Mouse (Mus musculus): ENCODE data around the gene Ifngr2. TPM values are rescaled to one million over a fixed set of nuclear protein-coding genes. Genes with fewer than 3 reads are reported as not detected.
"Not testable (repeated sequence)": the region's sequence is repeated elsewhere in the genome, so short reads cannot be mapped to it uniquely, and the experiment has no call there.

Ifngr2 gene
- polyA plus RNA-seq, 1 experiment from 2014 or later = 22.2 TPM

DNA sequence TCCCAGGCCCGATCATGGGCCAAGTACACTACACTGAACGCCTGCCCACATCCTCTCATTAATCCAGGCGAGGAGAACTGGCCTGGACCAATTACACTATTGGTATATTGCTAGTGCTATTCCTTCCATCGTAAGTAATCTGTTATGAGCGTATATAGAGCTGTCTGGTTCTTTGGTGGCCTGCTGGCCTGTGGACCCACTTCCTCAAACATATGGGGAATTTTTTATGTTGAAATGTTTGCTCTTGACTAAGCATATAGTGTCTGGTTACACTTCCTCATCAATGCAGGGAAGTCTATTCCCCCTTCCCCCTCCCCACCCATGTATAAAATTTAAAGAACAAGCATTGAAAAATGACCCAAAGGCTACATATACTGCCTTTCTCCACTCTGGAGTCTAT lies 24.8 kb upstream of the Ifngr2 start:
- H3K36me3 ChIP-seq (ENCODE audit: control insufficient read depth, insufficient read depth) = no peaks in the 10 kb centered on the region
- no peaks in the 10 kb centered on the region for H3K9me3 ChIP-seq (replicated peaks; ENCODE audit: control insufficient read depth, low read length)
- H3K27me3 ChIP-seq (ENCODE audit: control insufficient read depth, insufficient read depth, low read depth, low read length) = no peaks in the 10 kb centered on the region; the same call in 1 of the 2 replicates
- peak overlapping the region; percentile 75 for H3K27ac ChIP-seq (ENCODE audit: low read length)
- peaks cover 17% of the 10 kb centered on the region for H3K4me1 ChIP-seq (ENCODE audit: control insufficient read depth, low read depth, low read length)
- H3K4me2 ChIP-seq (ENCODE audit: low read depth, low read length) = peak overlapping the region; percentile 29; the same call in 1 of the 2 replicates
- 28% methylated on average over 5 of the region's 5 CpGs for WGBS (ENCODE audit: insufficient replicate concordance)
- peak; percentile 54 for ATAC-seq (ENCODE audit: low read depth)
- no peak overlapping the region for H3K9ac ChIP-seq (ENCODE audit: low read depth, low read length)
- H3K4me3 ChIP-seq (ENCODE audit: low read depth, low read length) = no peak overlapping the region

DNA sequence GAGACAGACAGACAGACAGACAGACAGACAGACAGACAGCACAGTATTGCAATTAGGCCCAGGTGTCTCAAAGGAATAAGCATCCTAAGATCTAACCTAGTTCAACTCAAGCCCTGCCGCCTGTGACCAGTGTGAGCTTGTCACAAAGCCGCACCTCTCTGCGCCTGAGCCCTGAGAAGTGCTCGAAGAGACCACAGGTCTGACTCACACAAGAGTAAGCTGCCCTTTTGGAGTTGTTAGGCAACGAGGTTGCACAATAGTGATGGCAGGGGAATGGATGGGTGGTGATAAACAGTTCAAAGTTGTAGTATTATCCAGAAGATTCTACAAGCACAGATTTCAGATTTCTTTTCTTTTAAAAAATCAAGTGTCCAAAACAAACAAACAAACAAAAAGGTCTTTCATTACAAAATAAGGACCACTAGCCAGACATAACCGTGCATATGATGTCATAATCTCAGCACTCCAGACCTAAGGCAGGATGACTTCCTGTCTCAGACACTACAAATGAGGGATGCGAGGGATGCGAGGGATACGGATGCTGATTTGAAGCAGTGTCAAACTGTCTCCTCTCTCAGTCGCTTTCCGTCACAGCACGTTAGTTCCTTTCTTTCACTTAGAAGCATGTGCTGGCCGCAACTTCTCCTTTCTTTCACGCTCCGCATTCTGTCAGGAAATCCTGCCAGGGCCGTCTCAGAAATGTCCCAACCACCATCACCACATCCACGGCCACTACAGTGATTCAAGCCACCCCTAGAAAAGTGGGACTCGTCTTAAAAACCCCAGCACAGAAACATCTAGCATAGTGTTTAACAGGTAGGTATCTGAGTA lies 24.2 kb upstream of the Ifngr2 start:
- no peak overlapping the region for H3K4me3 ChIP-seq (ENCODE audit: low read depth, low read length)
- H3K27ac ChIP-seq (ENCODE audit: low read length) = peak overlapping the region; percentile 75
- WGBS (ENCODE audit: insufficient replicate concordance) = 18% methylated on average over 18 of the region's 18 CpGs
- peak; percentile 80 for ATAC-seq (ENCODE audit: low read depth)
- H3K4me2 ChIP-seq (ENCODE audit: low read depth, low read length) = peak overlapping the region; percentile 29; the same call in 1 of the 2 replicates
- H3K36me3 ChIP-seq (ENCODE audit: control insufficient read depth, insufficient read depth) = no peaks in the 10 kb centered on the region
- H3K27me3 ChIP-seq (ENCODE audit: control insufficient read depth, insufficient read depth, low read depth, low read length) = no peaks in the 10 kb centered on the region; the same call in 1 of the 2 replicates
- peaks cover 18% of the 10 kb centered on the region for H3K4me1 ChIP-seq (ENCODE audit: control insufficient read depth, low read depth, low read length)
- H3K9me3 ChIP-seq (replicated peaks; ENCODE audit: control insufficient read depth, low read length) = no peaks in the 10 kb centered on the region
- no peak overlapping the region for H3K9ac ChIP-seq (ENCODE audit: low read depth, low read length)

DNA sequence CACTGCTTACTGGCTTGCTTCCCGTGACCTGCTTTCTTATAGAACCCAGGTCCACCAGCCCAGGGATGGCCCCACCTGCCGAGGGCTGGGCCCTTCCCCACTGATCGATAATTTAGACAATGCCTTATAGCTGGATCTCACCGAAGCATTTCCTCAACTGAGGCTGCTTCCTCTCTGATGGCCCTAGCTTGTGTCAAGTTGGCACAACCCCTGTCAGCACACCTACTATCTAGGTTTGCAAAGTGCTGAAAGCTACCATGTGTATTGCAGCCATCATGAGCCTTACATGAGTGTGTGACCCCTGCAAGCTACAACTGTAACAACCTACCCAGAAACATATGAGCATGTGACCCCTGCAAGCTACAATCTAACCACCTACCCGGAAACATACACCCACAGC lies 22.7 kb upstream of the Ifngr2 start:
- Histone ChIP-seq H3K27me3 (ENCODE audit: control insufficient read depth, insufficient read depth, low read depth, low read length) (no peaks in the 10 kb centered on the region; the same call in 1 of the 2 replicates), H3K4me1 (ENCODE audit: control insufficient read depth, low read depth, low read length) (peaks cover 17% of the 10 kb centered on the region), H3K4me2 (ENCODE audit: low read depth, low read length) (no peak overlapping the region), H3K36me3 (ENCODE audit: control insufficient read depth, insufficient read depth) (no peaks in the 10 kb centered on the region), H3K9me3 (replicated peaks; ENCODE audit: control insufficient read depth, low read length) (no peaks in the 10 kb centered on the region), H3K27ac (ENCODE audit: low read length) (no peak overlapping the region), H3K9ac (ENCODE audit: low read depth, low read length) (no peak overlapping the region), H3K4me3 (ENCODE audit: low read depth, low read length) (no peak overlapping the region)
- WGBS (ENCODE audit: insufficient replicate concordance) = 50% methylated on average over 5 of the region's 5 CpGs
- no peak for ATAC-seq (ENCODE audit: low read depth)

DNA sequence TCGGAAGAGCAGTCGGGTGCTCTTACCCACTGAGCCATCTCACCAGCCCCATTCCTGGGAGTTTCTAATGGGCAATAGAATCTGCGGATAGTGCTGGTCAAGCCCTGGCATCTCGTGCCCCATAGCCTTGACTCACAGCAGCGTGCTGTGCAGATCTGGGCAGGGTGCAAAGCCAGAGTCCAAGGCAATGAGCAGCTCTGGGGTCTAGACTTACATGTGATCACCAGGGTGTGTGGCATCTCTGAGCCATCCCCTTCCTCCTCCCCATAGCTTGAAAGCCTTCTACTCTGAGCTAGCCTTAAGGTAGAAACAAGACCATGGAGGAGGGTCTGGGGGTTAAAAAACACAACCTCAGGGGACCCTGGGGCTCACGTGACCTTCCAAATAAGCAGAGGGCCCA lies 20.6 kb upstream of the Ifngr2 start:
- no peaks in the 10 kb centered on the region for H3K9me3 ChIP-seq (replicated peaks; ENCODE audit: control insufficient read depth, low read length)
- 86% methylated on average over 6 of the region's 6 CpGs for WGBS (ENCODE audit: insufficient replicate concordance)
- no peak overlapping the region for H3K9ac ChIP-seq (ENCODE audit: low read depth, low read length)
- H3K27ac ChIP-seq (ENCODE audit: low read length) = no peak overlapping the region
- H3K4me2 ChIP-seq (ENCODE audit: low read depth, low read length) = no peak overlapping the region
- ATAC-seq (ENCODE audit: low read depth) = no peak
- peaks cover 17% of the 10 kb centered on the region for H3K4me1 ChIP-seq (ENCODE audit: control insufficient read depth, low read depth, low read length)
- H3K4me3 ChIP-seq (ENCODE audit: low read depth, low read length) = no peak overlapping the region
- no peaks in the 10 kb centered on the region; the same call in 1 of the 2 replicates for H3K27me3 ChIP-seq (ENCODE audit: control insufficient read depth, insufficient read depth, low read depth, low read length)
- no peaks in the 10 kb centered on the region for H3K36me3 ChIP-seq (ENCODE audit: control insufficient read depth, insufficient read depth)

DNA sequence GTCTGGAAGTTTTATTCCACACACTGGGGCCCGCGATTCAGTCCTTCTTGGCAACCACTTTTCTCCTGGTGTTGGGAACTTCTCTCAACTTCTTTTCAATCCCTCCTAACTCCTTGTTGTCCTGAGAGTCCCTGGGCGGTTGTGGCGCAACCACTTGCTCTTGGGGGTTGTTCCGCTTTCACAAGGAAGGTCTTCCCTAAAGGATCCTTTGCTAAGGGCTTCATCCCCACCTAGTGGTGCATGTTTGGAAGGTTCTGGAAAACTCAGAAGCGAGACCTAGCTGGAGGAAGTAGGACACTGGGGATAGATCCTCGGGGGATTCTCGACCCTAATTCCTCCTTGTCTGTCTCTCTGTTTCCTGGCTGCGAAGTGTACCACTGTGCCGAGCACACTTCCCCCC lies 19.8 kb upstream of the Ifngr2 start:
- H3K36me3 ChIP-seq (ENCODE audit: control insufficient read depth, insufficient read depth) = no peaks in the 10 kb centered on the region
- H3K27me3 ChIP-seq (ENCODE audit: control insufficient read depth, insufficient read depth, low read depth, low read length) = no peaks in the 10 kb centered on the region
- ATAC-seq (ENCODE audit: low read depth) = 0 out of 2 replicates have a peak, but pooled peaks have one; percentile 10
- no peak overlapping the region for H3K9ac ChIP-seq (ENCODE audit: low read depth, low read length)
- H3K27ac ChIP-seq (ENCODE audit: low read length) = no peak overlapping the region; the same call in 1 of the 2 replicates
- WGBS (ENCODE audit: insufficient replicate concordance) = 52% methylated on average over 10 of the region's 10 CpGs
- no peak overlapping the region for H3K4me3 ChIP-seq (ENCODE audit: low read depth, low read length)
- H3K4me1 ChIP-seq (ENCODE audit: control insufficient read depth, low read depth, low read length) = peaks cover 13% of the 10 kb centered on the region
- no peaks in the 10 kb centered on the region for H3K9me3 ChIP-seq (replicated peaks; ENCODE audit: control insufficient read depth, low read length)
- no peak overlapping the region for H3K4me2 ChIP-seq (ENCODE audit: low read depth, low read length)

DNA sequence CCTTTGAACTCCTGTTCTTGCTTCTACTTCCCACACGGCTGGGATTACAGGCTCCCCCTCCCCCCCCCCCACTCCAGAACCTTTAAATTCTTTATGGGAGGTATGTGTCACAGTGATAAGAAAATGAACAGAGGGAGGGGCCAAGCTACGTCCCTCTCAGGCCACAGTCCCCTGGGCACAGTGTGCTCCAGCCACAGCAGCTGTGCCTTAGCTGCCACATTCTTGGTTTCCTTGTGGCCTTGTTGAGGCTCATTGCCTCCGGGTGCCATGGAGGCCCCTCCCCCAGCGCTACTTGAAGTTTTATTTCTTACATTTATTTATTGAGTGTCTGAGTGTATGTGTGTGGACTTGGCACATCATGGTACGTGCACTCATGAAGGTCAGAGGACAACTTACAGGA lies 19.4 kb upstream of the Ifngr2 start:
- ATAC-seq (ENCODE audit: low read depth) = peak; percentile 45; the same call in 1 of the 2 replicates
- no peaks in the 10 kb centered on the region for H3K27me3 ChIP-seq (ENCODE audit: control insufficient read depth, insufficient read depth, low read depth, low read length)
- H3K4me1 ChIP-seq (ENCODE audit: control insufficient read depth, low read depth, low read length) = peaks cover 13% of the 10 kb centered on the region
- no peak overlapping the region for H3K4me2 ChIP-seq (ENCODE audit: low read depth, low read length)
- H3K9ac ChIP-seq (ENCODE audit: low read depth, low read length) = peak overlapping the region; percentile 17; the same call in 1 of the 2 replicates
- H3K36me3 ChIP-seq (ENCODE audit: control insufficient read depth, insufficient read depth) = no peaks in the 10 kb centered on the region
- 25% methylated on average over 5 of the region's 5 CpGs for WGBS (ENCODE audit: insufficient replicate concordance)
- no peaks in the 10 kb centered on the region for H3K9me3 ChIP-seq (replicated peaks; ENCODE audit: control insufficient read depth, low read length)
- H3K4me3 ChIP-seq (ENCODE audit: low read depth, low read length) = no peak overlapping the region
- H3K27ac ChIP-seq (ENCODE audit: low read length) = no peak overlapping the region

DNA sequence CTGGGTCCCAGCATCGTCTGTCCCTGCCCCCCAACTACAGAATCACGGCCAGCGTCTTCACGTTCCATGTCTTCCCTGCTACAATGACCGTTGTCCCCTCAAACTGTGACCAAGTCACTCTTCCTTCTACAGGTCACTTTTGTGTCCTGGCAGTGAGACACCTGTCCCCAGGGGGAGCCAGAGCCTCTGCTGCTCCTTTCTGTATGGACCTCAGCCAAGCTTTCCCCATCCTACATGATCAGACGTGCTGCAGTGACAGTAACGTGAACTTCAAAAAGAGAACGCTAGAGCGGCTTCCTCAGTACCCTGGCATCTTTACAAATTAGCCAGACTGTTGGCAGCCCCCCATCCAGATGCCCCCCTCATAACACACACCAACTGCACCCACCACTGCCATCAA lies 18.3 kb upstream of the Ifngr2 start:
- no peaks in the 10 kb centered on the region for H3K9me3 ChIP-seq (replicated peaks; ENCODE audit: control insufficient read depth, low read length)
- no peaks in the 10 kb centered on the region for H3K27me3 ChIP-seq (ENCODE audit: control insufficient read depth, insufficient read depth, low read depth, low read length)
- H3K4me2 ChIP-seq (ENCODE audit: low read depth, low read length) = no peak overlapping the region
- peaks cover 20% of the 10 kb centered on the region for H3K4me1 ChIP-seq (ENCODE audit: control insufficient read depth, low read depth, low read length)
- H3K4me3 ChIP-seq (ENCODE audit: low read depth, low read length) = no peak overlapping the region
- 70% methylated on average over 9 of the region's 9 CpGs for WGBS (ENCODE audit: insufficient replicate concordance)
- H3K9ac ChIP-seq (ENCODE audit: low read depth, low read length) = no peak overlapping the region
- no peak for ATAC-seq (ENCODE audit: low read depth)
- no peaks in the 10 kb centered on the region for H3K36me3 ChIP-seq (ENCODE audit: control insufficient read depth, insufficient read depth)
- no peak overlapping the region for H3K27ac ChIP-seq (ENCODE audit: low read length)

DNA sequence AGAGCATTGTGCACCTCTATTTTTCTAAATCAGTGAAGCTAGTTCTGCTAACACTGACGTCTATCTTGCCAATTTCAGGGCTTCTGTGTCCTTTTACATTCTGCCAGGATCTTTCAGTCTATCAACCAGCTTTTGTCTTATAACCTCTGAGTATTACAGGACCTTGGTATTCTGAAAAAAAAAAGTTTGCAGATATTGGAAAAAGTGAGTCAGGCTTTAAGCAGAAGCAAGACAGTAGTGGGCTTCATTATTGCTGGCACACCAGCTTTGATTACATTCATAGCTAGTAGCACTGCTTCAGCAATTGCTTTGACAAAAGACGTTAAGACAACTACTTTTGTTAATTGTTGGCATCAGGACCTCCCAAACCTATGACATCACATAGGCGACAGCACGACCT lies 16.0 kb upstream of the Ifngr2 start:
- not testable (repeated sequence) for ATAC-seq (ENCODE audit: low read depth); H3K36me3 ChIP-seq (ENCODE audit: control insufficient read depth, insufficient read depth); H3K4me2 ChIP-seq (ENCODE audit: low read depth, low read length); H3K4me3 ChIP-seq (ENCODE audit: low read depth, low read length); H3K27me3 ChIP-seq (ENCODE audit: control insufficient read depth, insufficient read depth, low read depth, low read length); H3K9ac ChIP-seq (ENCODE audit: low read depth, low read length); H3K9me3 ChIP-seq (replicated peaks; ENCODE audit: control insufficient read depth, low read length); H3K27ac ChIP-seq (ENCODE audit: low read length)
- H3K4me1 ChIP-seq (ENCODE audit: control insufficient read depth, low read depth, low read length) = peaks cover 24% of the 10 kb centered on the region
- WGBS (ENCODE audit: insufficient replicate concordance) = 74% methylated on average over 4 of the region's 4 CpGs

DNA sequence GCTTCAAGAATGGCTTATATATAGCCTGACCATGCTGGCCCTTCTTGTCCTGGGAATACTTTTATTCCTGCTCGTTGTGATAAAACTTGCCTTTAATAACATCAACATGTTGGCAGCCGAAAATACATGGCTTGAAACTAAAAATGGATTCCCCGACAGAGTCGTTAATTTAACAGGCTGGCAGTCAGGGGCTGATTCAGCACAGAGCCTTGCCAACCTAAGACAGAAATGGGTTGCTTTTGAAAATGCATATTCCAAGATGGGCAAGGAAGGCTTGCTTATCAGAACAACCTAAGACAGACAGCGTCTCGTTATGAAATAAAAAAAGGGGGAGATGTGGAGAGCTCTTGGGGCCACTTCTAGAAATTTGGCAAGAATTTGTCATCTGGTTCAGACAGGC lies 15.0 kb upstream of the Ifngr2 start:
- ATAC-seq (ENCODE audit: low read depth) = no peak
- Histone ChIP-seq H3K9me3 (replicated peaks; ENCODE audit: control insufficient read depth, low read length) (no peaks in the 10 kb centered on the region), H3K4me2 (ENCODE audit: low read depth, low read length) (no peak overlapping the region), H3K4me1 (ENCODE audit: control insufficient read depth, low read depth, low read length) (peaks cover 31% of the 10 kb centered on the region), H3K27me3 (ENCODE audit: control insufficient read depth, insufficient read depth, low read depth, low read length) (no peaks in the 10 kb centered on the region), H3K36me3 (ENCODE audit: control insufficient read depth, insufficient read depth) (no peaks in the 10 kb centered on the region), H3K27ac (ENCODE audit: low read length) (no peak overlapping the region), H3K9ac (ENCODE audit: low read depth, low read length) (no peak overlapping the region), H3K4me3 (ENCODE audit: low read depth, low read length) (no peak overlapping the region)
- WGBS (ENCODE audit: insufficient replicate concordance) = 56% methylated on average over 6 of the region's 6 CpGs
